Mouse (Mus musculus) neural tube, embryonic 11.5 days (tissue): ENCODE measurements around the gene Cxcl17. TPM values are rescaled to one million over a fixed set of nuclear protein-coding genes. Genes with fewer than 3 reads are reported as not detected.

Source experiments
- polyA plus RNA-seq: library from polyadenylated mRNA; unstranded; fragments of >200 nt; fragmentation: Nextera tagmentation; extraction: Ambion mirVana; gene quantifications from 2 replicates; pipeline ENCODE4 v1.2.1, GENCODE M21; 2014

Cxcl17 gene
- polyA plus RNA-seq, 1 experiment from 2014 or later = not detected

Other genes with a start within 250 kb of the Cxcl17 start
- 33.7 and 40.9 TPM in 2 replicates for gene Pou2f2, start 233.2 kb downstream of the Cxcl17 start, polyA plus RNA-seq
- 11.0 and 11.6 TPM in 2 replicates for gene Dedd2, start 192.3 kb downstream of the Cxcl17 start, polyA plus RNA-seq
- 3.7 and 3.8 TPM in 2 replicates for gene Zfp526, start 191.5 kb downstream of the Cxcl17 start, polyA plus RNA-seq
- gene Gsk3a, start 175.0 kb downstream of the Cxcl17 start, polyA plus RNA-seq = 15.9 and 19.7 TPM in 2 replicates
- 16.2 and 16.7 TPM in 2 replicates for gene Erf, start 162.1 kb downstream of the Cxcl17 start, polyA plus RNA-seq
- gene Cic, start 145.2 kb downstream of the Cxcl17 start, polyA plus RNA-seq = 30.4 and 38.2 TPM in 2 replicates
- 321 and 324 TPM in 2 replicates for gene Pafah1b3, start 114.9 kb downstream of the Cxcl17 start, polyA plus RNA-seq
- 0.32 and 1.0 TPM in 2 replicates for gene Prr19, start 111.5 kb downstream of the Cxcl17 start, polyA plus RNA-seq
- gene Tmem145, start 106.8 kb downstream of the Cxcl17 start, polyA plus RNA-seq = 9.6 and 10.2 TPM in 2 replicates
- gene Megf8, start 95.7 kb downstream of the Cxcl17 start, polyA plus RNA-seq = 12.9 and 14.7 TPM in 2 replicates
- gene Cnfn, start 43.2 kb downstream of the Cxcl17 start, polyA plus RNA-seq = not detected in 2 replicates
- gene Lipe, start 14.2 kb downstream of the Cxcl17 start, polyA plus RNA-seq = 2.5 and 3.9 TPM in 2 replicates
- 1.0 and 1.2 TPM in 2 replicates for gene Ceacam1, start 64.7 kb upstream of the Cxcl17 start, polyA plus RNA-seq
- not detected in 2 replicates for gene Ceacam2, start 127.0 kb upstream of the Cxcl17 start, polyA plus RNA-seq
- not detected in 2 replicates for gene Erich4, start 203.0 kb upstream of the Cxcl17 start, polyA plus RNA-seq
- gene Dmac2, start 206.5 kb upstream of the Cxcl17 start, polyA plus RNA-seq = 22.4 and 23.2 TPM in 2 replicates
- gene B3gnt8, start 213.8 kb upstream of the Cxcl17 start, polyA plus RNA-seq = 0.88 and 1.7 TPM in 2 replicates
- 38.2 and 43.2 TPM in 2 replicates for gene Bckdha, start 246.1 kb upstream of the Cxcl17 start, polyA plus RNA-seq
- gene Exosc5, start 246.3 kb upstream of the Cxcl17 start, polyA plus RNA-seq = 49.8 and 54.4 TPM in 2 replicates